Mouse (Mus musculus) kidney, adult 2 months (tissue): ENCODE results near the gene Tpcn2. TPM values are rescaled to one million over a fixed set of nuclear protein-coding genes. Genes with fewer than 3 reads are reported as not detected.

Source experiments
- DNase-seq: peaks from one replicate; pipeline ENCODE4 v3.0.0; 2021
- H3K27ac ChIP-seq: fragments of 200-500 bp; 2 replicates; pipeline ENCODE4 v1.5.1; 2012; ENCODE audit warnings: low read depth, low read length, control low read depth, inconsistent platforms; ENCODE audit not compliant: insufficient read depth
- H3K27me3 ChIP-seq: fragments of 200-500 bp; replicated peaks from 2 replicates; pipeline ENCODE4 v1.6.1; 2012; ENCODE audit warnings: mild to moderate bottlenecking, moderate library complexity, low read length, inconsistent platforms; ENCODE audit not compliant: control insufficient read depth, insufficient read depth
- H3K36me3 ChIP-seq: fragments of 200-500 bp; 2 replicates; pipeline ENCODE4 v1.6.1; 2012; ENCODE audit warnings: mild to moderate bottlenecking, moderate library complexity, low read length, inconsistent platforms; ENCODE audit not compliant: control insufficient read depth, insufficient read depth
- H3K4me1 ChIP-seq: fragments of 200-500 bp; 2 replicates; pipeline ENCODE4 v1.6.1; 2011; ENCODE audit warnings: low read length; ENCODE audit not compliant: control insufficient read depth, insufficient read depth
- H3K4me3 ChIP-seq: fragments of 200-500 bp; 2 replicates; pipeline ENCODE4 v1.5.1; 2011; ENCODE audit warnings: mild to moderate bottlenecking, low read depth, low read length, control low read depth; ENCODE audit not compliant: insufficient read depth
- CTCF ChIP-seq: fragments of 200-500 bp; conservative IDR thresholded peaks from 2 replicates; pipeline ENCODE4 v1.5.1; 2011; ENCODE audit warnings: low read depth, mild to moderate bottlenecking, control low read depth, low read length, moderate library complexity, mixed read lengths; ENCODE audit not compliant: insufficient read depth, insufficient read length
- POLR2A ChIP-seq: fragments of 200-500 bp; IDR thresholded peaks from one replicate; pipeline ENCODE4 v1.6.1; 2011; ENCODE audit warnings: low read depth, low read length, control low read depth
- WGBS: fragments of 180-500 bp; shearing (Covaris S2); methylation state at CpG from one replicate; pipeline ENCODE4 v1.1.7; 2018; 5-methylcytosine and 5-hydroxymethylcytosine counted together
- polyA plus RNA-seq: library from polyadenylated mRNA; depleted of rRNA; stranded (reverse); fragments of >200 nt; gene quantifications from 2 replicates; pipeline ENCODE4 v1.2.3, GENCODE M21; 2012

Gene Tpcn2
- polyA plus RNA-seq, 1 experiment = 9.5 TPM

- H3K27me3 ChIP-seq = no peaks in the 10 kb centered on the region
- no peaks in the 10 kb centered on the region for H3K36me3 ChIP-seq
- H3K4me3 ChIP-seq = no peak overlapping the region
- H3K27ac ChIP-seq = no peak overlapping the region
- TF ChIP-seq CTCF (no peak), POLR2A (no peak)
- no peak for DNase-seq
- H3K4me1 ChIP-seq = 0 out of 2 replicates have a peak, but pooled peaks cover 3% of the 10 kb centered on the region
Measured at GRCm38 (mm10) chr7:145190520-145190919, 93.3 kb downstream of the Tpcn2 start.

GRCm38 (mm10) chr7:145189342-145189741 is 94.5 kb downstream of the Tpcn2 start:
- Histone ChIP-seq H3K27me3 (no peaks in the 10 kb centered on the region), H3K36me3 (no peaks in the 10 kb centered on the region), H3K4me3 (no peak overlapping the region), H3K27ac (no peak overlapping the region), H3K4me1 (0 out of 2 replicates have a peak, but pooled peaks cover 1% of the 10 kb centered on the region)
- TF ChIP-seq POLR2A (no peak), CTCF (no peak)
- DNase-seq = no peak
- 89% methylated on average over 8 of the region's 8 CpGs for WGBS

GRCm38 (mm10) chr7:145187802-145188201 is 96.0 kb downstream of the Tpcn2 start:
- H3K27me3 ChIP-seq = no peaks in the 10 kb centered on the region
- WGBS = 69% methylated on average over 3 of the region's 3 CpGs
- DNase-seq = peak; percentile 39
- H3K36me3 ChIP-seq = no peaks in the 10 kb centered on the region
- H3K4me3 ChIP-seq = no peak overlapping the region
- TF ChIP-seq CTCF = no peak
- TF ChIP-seq POLR2A = no peak
- H3K4me1 ChIP-seq = no peaks in the 10 kb centered on the region
- H3K27ac ChIP-seq = no peak overlapping the region

GRCm38 (mm10) chr7:145182388-145182787 is 101.4 kb downstream of the Tpcn2 start:
- no peak for DNase-seq
- Histone ChIP-seq H3K27me3 (no peaks in the 10 kb centered on the region), H3K36me3 (no peaks in the 10 kb centered on the region), H3K4me1 (no peaks in the 10 kb centered on the region), H3K4me3 (no peak overlapping the region), H3K27ac (no peak overlapping the region)
- TF ChIP-seq POLR2A (no peak), CTCF (no peak)
- 66% methylated on average over 4 of the region's 4 CpGs for WGBS

GRCm38 (mm10) chr7:145181376-145182034 is 102.3 kb downstream of the Tpcn2 start:
- H3K4me1 ChIP-seq = no peaks in the 10 kb centered on the region
- WGBS = 80% methylated on average over 11 of the region's 11 CpGs
- H3K36me3 ChIP-seq = no peaks in the 10 kb centered on the region
- H3K27ac ChIP-seq = no peak overlapping the region
- DNase-seq = no peak
- TF ChIP-seq CTCF (no peak), POLR2A (no peak)
- H3K27me3 ChIP-seq = no peaks in the 10 kb centered on the region
- no peak overlapping the region for H3K4me3 ChIP-seq

GRCm38 (mm10) chr7:145179691-145180091 is 104.1 kb downstream of the Tpcn2 start:
- Histone ChIP-seq H3K27ac (no peak overlapping the region), H3K4me1 (no peaks in the 10 kb centered on the region), H3K4me3 (no peak overlapping the region), H3K27me3 (no peaks in the 10 kb centered on the region), H3K36me3 (no peaks in the 10 kb centered on the region)
- no peak for DNase-seq
- TF ChIP-seq CTCF (no peak), POLR2A (no peak)
- 76% methylated on average over 5 of the region's 5 CpGs for WGBS

GRCm38 (mm10) chr7:145176750-145177589 is 106.8 kb downstream of the Tpcn2 start:
- no peaks in the 10 kb centered on the region for H3K27me3 ChIP-seq
- no peaks in the 10 kb centered on the region for H3K4me1 ChIP-seq
- H3K27ac ChIP-seq = no peak overlapping the region
- H3K4me3 ChIP-seq = no peak overlapping the region
- WGBS = 74% methylated on average over 15 of the region's 15 CpGs
- no peak for DNase-seq
- H3K36me3 ChIP-seq = no peaks in the 10 kb centered on the region
- TF ChIP-seq CTCF = no peak
